Mouse (Mus musculus) R1 (cell line): ENCODE results near the gene Sh3pxd2a.
A peak's percentile ranks its signal among the peaks of the same experiment; 100 is the strongest.

Experiments
- DNase-seq: peaks from one replicate; pipeline ENCODE4 v3.0.0-alpha.2; 2018; ENCODE audit warnings: low read depth, low spot score

Gene Sh3pxd2a

DNA sequence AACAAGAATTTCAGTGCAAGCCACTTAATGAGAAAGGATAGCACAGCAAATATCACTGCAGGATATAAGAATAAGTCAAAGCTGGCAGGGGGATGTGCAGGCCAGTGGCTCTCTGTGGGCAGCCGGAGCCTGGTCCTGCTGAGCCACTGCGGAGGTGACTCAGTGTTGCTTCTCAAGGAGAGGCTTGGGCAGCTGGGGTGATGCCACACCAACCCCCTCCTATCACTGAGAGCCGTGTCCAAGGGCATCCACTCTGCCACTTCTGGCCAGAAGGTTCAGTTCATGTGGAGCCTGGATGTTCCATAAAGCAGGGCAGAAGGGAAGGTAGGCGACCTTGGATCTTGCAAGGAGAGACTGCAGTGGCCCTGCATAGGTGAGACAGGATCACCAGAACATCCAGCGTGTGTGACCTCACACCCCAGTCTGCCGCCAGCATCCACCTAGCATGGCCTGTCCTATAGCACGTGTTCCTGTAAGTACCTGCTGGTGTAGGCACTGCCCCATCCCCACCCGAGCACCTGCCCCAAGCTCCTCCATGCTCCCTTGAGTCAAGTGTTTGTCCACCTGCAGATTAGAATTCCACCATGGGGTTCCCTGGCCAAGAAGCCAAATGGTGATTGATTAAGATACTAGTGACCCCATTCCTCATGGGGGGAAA, 89.2 kb downstream of the Sh3pxd2a start:
- DNase-seq, result no peak

DNA sequence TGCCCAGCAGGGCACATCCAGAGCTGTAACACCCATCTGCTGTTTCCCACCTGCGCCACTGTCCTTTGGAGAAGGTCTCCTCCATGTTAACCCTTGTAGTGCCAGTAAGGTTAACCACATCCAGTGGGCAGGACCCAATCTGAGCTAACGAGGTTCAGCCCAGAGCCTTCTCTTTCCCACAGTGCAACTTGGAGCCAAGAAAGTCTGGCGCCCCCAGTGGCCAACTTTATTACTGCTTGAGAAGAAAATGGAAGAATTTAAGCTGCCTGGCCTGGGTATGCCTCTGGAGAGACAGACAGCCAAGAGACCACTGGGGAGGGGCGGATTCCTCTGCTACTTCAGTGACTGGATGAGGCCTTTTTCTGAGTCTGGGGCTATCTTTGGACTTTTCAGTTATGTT, 89.8 kb downstream of the Sh3pxd2a start:
- DNase-seq, result peak; percentile 88

DNA sequence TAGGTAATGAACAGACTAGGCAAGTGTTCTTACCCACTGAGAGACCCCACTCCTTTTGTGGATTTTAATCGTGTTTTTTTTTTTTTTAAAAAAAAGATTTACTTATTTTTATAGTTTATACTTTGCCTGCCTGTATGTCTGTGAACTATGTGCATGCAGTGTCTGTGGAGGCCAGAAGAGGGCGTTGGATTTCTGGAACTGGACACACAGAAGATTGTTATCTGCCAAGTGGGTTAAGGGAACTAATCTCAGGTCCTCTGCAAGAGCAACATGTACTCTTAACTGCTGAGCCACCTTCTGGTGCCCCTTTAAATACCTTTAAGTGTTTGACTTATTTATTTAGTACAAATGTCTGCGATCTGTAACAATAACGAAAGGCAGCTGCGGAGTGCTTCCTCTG, 92.2 kb downstream of the Sh3pxd2a start:
- DNase-seq, result peak; percentile 53

DNA sequence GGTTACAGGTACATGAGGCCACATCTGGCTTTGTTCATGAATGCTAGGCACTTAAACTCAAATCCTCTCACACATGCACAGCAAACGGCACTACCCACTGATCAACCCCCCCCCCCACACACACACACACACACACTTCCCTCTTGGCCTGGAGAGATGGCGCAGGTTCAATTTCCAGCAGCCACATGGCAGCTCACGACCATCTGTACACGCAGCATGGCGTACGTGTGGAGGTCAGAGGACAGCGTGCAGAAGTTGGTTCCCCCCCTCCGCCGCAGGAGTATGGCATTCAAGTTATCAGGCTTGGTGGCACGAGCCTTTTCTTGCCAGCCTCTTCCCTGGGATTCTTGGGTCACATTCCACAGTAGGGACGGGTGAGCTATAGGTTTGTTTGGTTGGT, 92.7 kb downstream of the Sh3pxd2a start:
- DNase-seq, result no peak

DNA sequence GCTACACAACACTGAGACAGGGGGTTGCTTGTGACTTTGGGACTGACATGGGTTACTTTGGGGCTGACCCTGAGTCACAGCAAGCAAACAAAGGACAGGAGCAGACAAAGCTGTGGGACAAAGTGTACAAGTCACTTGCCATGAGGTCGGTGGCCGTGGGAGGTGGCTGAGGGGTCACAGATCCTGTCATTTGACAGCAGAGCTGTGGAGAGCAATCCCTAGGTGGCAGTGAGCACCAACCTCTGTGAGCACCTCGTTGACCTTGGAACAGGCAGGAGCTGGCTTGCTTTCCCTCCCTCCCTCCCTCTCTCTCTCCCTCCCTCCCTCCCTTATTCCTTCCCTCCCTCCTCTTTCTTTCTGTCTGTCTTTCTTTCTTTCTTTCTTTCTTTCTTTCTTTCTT, 95.2 kb downstream of the Sh3pxd2a start:
- no peak for DNase-seq

DNA sequence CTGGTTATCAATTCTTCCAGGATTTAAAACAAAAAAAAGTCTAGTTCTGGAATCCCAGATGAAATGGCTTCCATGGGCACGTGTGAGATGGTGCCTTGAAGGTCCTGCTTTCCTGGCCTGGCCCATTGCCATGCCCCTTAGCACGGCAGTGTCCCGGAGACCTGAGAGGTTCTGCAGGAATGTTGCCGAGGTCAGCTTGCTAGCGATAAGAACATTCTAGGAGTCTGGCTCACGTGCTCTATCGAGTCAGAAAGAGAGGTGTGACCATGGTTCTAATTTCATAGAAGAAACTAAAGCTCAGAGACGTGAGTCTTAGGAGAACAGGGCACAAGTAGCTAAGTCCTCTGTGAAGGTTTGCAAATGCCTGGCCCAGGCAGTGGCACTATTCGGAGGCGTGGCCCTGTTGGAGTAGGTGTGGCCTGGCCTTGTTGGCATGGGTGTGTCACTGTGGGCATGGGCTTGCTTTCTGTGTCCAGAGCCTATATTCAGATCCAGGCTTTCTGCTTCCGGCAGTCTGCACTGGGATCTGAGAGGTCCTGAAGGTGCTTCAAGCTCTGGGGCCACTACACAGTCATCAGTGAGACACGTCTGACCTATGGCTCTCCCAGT, 96.8 kb downstream of the Sh3pxd2a start:
- DNase-seq, result no peak

DNA sequence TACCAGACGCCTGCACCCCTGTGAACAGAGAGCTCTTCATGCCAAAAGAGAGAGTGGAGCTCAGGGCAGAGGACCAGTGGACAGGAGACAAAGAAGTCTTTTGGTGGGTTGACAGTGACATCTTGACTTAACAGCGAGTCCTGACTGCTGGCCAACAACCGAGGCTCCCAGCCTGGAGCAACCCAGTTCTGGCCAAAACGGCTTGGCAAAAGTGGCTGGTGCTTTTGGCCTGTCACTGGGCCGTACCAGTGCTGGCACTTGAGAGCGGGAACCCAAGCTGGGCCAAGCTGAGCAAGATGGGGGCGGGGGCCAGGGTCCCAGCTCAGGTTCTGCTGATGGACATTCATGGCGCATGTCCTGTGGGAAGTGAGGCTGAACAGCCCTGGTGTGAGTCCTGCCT, 97.6 kb downstream of the Sh3pxd2a start:
- no peak for DNase-seq

DNA sequence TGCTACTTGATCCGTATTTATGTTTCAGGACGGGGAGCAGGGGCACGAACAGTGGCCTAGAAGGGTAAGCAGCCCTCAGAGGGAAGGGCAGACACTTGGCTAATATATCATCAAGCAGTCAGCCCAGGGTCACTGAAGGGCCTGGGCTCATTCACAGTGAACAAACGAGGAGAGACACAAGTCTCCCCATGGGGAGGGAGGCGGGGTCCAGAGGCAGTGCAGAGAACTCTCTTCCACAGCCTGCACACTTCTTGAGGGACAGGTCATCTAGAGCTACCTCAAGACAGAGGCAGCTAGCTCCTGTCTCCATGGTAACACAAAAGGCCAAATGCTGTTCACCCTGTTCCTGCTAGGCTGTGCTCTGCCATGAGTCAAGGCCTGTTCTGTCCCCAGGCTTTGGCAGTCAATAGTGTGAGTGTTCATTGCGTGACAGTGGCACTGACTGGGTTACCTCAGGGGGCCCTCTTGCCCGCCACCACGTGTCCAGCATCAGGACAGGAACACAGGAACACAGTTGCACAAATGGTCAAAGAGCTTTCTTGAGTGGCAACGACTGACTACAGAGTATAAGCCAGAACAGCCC, 101.0 kb downstream of the Sh3pxd2a start:
- DNase-seq, result no peak

DNA sequence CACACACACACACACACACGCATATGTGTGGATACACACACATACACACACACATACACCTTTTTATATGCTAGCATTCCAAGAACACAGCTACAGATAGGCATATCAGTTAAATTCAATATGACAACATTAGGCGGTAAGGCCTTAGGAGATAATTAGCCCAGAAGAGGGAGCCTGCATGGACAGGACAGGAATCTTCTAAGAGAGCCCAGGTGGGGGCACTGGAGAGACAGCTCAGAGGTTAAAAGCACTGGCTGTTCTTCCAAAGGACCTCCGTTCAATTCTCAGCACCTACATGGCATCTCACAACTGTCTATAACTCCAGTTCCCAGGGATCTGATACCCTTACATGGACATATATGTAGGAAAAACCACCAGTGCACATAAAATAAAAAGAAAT, 103.3 kb downstream of the Sh3pxd2a start:
- DNase-seq, result peak; percentile 56

DNA sequence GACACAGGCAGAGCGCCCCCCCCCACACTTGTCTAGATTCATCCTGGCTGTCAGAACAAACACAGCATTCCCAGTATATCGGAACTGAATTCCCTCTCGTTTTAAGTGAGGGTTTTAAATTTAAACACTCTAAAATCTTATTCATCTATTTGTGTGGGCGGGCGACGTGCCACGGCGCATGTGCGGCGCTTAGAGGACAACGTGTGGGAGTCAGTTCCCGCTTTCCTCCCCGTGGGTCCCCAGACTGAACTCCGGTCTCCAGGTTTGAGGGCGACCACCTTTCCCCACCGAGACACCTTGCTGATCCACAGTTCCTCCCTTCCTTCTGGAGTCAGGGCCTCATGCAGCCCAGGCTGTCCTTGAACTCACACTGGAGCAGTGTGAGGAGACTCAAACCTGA, 104.2 kb downstream of the Sh3pxd2a start:
- no peak for DNase-seq

DNA sequence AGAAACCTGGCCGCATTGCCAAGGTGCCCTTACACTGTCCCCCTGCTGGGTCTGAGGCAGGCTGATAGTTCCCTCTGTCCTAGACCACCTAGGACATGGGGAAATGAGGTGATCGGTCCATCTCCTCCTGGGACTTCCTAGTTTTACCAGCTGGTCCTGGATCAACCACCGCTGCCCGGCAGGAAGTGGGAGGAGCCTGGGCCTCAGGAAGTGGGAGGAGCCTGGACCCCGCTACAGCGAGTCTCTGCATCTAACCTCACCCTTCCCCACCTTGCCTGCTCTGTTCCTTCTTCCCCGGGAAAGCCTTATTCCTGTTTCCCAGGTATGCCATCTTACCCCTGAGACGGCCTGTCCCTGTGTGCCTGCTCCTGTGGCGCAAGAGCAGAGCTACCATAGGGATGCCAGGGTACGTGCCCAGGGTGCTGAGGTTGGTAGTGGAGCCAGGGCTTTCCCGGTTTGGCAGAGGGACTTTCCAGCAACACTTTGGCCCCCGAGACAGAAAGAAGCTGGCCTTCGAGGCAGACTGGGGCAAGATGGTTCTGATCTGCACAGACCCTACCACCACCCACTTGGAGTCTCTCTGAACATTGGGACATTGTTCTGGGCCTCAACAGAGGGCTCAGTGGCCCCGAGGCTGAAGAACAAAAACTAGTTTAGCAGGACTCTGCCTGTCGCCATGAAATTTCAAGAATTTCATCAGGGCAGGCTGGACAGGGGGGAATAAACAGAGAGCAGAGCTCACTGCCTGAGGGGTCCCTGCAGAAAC, 104.9 kb downstream of the Sh3pxd2a start:
- DNase-seq, result peak; percentile 85

DNA sequence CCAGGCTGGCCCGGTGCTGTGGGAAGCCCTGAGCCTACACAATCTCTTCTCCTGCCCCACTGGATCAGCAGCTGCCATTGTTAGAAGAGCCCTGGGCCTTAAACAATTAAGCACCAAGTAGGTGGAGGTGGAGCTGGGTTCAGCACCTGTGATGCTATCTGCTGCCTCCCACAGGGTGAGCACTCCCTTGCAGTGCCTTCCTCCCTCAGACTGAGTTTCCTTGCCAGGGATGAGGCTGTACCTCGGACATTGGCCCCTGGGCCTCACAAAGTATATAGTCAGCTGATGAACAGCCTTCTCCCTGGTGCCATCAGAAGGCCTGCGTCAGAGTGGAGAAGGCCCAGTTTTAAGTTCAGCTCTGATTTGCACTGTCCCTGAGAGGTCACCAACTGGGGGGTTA, 106.9 kb downstream of the Sh3pxd2a start:
- DNase-seq, result no peak

DNA sequence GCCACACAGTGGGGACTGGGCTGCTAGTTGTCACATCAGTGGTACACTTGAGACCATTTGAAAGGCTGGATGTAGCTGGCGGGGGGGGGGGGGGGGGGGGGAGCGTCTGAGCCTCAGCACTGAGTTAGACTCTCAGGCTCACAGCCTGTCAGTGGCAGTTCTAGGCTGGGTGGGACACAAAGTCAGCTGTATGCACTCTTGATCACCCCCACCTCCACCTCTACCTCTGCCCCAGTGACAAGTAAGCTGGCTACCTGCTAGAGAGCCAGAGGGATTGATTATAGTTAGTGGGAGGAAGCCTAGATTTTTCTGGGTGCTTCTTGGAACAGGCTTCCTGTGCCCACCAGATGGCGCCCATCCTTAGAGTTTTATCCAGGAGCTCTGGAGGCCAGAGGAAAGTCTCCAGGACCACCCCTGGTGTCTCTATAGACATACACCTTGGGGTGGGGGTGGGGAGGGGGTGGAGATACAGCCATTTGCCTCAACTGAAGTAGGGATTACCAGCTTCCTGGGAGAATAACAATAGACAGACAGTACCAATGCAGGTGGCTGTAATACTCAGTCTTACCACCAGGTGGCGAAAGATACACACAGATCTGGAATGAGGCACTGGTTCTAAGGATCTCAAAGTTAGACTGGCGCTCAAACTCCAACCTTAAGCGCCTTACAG, 107.9 kb downstream of the Sh3pxd2a start:
- DNase-seq, result peak; percentile 89

DNA sequence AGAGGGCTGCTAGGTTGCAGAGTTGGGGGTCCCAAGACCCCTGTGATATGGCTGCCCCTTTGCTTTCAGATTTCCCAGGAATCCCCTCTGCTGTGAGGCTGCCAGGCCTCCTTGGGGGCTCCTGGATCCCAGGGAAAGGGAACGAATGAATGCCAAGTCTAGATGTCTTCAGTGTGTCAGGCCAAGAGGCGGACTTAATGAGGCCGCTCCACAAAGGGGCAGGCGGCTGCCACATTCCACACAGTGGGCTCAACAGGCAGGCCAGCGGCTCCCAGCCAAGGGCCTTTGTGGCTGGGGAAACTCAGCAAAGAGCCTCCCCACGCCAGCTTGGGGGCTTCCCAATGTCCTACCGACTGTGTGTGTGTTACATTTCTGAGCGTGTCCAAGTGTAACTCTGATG, 109.7 kb downstream of the Sh3pxd2a start:
- no peak for DNase-seq

DNA sequence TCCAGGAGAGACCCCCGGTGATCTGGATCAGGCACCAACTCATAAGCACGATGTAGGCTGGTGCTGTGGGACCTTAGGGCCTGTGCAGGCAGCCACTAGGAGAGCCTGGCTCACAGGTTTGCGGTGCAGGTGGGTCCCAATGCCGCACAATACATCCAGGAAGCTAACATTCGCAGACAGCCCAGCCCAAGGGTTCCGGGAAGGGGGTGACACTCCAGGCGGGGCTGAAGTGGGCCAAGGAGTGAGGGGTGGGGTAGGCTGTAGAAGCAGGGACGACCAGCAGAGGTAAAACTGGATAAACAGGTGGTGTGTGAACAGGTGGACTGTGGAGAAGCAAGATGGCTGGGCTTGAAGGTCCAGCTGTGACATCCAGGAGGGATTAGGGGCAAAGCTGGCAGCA, 115.2 kb downstream of the Sh3pxd2a start:
- DNase-seq, result no peak

DNA sequence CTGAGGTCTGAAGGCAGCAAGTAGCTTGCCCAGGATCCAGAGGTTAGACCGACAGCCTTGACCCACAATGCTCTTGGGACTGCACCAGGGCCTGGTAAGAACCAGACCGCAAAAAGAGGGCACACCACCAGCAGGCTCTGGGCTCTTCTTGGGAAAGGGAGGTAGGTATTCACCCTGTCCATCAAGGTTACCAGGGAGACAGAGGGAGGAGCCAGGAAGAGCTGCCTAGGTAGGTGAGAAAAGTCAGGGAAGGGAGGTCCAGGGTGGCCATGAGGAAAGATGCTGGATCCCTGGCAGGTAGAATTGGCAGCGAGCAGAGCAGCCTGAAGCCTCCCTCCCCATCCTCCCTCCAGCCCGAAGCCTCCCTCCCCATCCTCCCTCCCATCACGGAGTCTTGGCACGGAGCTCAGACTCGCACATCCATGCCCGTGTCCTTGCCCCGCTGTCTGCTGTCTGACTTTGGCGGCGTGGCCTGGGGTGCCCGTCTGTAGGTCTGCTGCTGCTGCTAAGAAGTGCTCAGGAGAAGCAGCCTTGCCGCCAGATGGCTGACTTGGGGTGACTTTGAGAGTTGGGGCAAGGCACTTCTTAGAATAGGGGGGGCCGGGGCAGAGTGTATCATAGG, 115.7 kb downstream of the Sh3pxd2a start:
- DNase-seq, result peak; percentile 61

DNA sequence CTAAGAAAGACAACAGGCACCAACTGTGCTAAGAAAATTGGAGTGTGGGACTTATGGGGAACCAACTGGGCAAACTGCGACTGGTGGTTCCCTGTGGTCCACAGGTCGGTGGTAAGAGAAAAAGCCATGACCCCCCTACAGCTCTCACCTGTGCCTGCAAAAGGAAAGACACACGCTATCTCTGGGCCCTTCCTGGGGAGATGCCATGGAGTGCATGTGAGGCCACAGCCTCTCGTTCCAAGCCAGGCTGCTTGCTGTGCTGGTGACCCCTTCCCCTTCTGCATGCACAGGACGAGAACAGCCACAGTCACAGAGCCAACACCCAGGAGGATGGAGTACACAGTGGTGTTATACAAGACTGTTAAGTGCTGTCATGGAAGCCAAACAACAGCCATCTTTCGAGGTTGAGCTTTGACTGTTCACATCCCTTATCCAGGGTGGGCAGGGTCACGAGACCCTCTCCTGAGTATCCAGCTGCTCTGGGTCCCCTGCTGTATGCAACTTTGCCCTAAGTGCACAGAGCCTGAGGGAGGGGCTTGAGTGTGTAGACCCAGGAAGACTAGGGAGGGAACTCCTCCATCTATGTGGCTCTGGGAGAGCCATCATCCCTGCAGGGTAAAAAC, 117.1 kb downstream of the Sh3pxd2a start:
- DNase-seq, result no peak

DNA sequence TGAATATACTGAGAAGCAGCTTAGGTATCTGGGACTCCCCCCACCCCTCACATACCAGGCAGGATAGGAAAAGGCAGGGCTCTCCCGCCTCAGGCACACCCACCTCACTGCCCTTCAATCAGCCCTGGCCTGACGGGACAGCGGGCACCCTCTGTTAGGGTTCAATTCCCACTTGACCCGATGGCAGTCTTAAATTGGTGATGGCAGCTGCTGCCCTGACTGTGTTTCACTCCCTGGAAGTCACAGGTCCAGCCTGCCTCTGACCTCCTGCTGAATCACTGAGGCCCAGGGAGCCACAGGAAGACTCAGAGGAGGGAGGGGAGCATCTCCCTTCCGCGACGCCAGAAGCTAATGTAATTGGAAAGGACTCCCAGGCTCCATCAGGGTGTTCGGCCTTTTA, 117.6 kb downstream of the Sh3pxd2a start:
- DNase-seq, result no peak

DNA sequence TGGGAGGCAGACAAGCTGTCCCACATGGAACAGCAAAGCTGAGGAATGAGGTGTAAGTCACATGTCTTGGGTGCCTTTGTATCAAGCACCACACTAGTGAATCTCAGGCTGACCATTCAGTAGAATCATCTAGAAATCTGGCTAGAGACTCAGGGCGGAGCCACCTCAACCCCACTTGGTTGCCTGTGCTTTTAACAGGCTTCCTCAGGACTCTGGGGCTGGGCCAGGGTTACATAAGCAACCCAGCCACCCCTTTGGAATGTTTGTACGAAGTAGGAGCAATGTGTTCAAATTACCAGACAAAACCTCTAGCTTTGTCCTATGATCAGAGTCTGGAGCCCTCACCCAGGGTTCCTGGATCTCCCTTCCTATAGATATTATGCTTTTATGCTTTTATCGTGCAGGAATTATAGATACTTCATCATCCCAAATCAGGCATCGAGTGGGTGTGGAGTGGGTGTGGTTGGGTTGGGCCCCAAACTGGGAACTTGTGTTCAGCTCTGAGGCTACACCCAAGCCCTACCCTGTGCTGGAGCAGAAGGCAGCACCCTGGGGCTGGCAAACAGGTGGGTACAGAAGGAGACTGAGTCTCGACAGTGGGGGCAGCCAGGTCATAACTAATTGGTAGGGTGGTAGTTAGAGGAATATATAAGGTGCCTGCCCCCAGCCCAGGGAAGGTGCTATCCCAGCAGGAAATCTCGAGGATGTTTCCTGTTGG, 118.2 kb downstream of the Sh3pxd2a start:
- DNase-seq, result no peak

DNA sequence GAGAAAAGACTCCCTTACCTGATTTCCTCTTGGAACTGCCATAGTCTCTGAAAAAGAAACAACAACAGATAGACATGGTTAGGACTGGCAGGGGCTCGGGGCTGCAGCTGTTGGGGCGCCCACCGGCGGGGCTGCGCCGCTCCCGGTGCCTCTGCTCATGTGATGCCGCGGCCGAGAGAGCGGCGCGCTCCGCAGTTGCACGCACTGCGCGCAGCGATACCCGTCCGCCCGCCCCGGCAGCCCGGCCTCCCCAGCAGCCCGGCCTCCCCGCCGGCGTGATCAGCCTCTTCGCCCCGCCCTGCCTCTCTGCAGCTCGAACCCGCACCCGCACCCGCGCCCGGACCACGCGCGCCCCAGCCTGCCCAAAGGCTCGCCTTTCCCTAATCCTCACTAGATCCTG, 120.8 kb downstream of the Sh3pxd2a start:
- no peak for DNase-seq

DNA sequence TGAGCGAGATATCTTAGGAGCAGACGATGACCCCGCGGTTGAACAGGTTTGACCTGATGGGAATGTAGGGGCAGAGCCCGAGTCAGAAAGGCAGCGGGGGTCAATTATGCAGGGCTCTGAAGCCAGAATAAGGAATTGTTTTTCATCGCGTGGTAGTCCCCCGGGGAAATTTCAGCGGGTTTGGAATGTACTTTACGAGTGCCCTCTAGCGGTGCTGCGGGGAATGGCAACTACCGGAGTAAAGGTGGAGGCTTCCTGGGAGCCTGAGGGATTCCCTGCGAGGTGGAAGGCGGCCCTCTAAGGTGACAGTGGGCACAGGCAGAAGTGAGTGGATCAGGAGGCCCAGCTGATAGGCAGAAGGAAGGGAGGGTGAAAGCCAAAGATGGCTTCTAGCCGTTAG, 125.0 kb downstream of the Sh3pxd2a start:
- peak; percentile 86 for DNase-seq
